Mouse (Mus musculus) myocyte (in vitro differentiated cells): ENCODE measurements at regions not wholly inside any gene's neighbourhood (a gene's known extent, or its start where the extent isn't known, plus 50 kb on each side); places are given as distances from the start of the nearest gene placed in this dataset.

Experiments
- H3K27me3 ChIP-seq: one replicate; pipeline ENCODE4 v1.6.1; 2011; ENCODE audit not compliant: control insufficient read depth, insufficient read depth, insufficient read length
- H3K36me3 ChIP-seq: one replicate; pipeline ENCODE4 v1.6.1; 2011; ENCODE audit not compliant: control insufficient read depth, insufficient read depth
- H3K4me2 ChIP-seq: one replicate; pipeline ENCODE4 v1.6.1; 2011; ENCODE audit warnings: low read depth, control low read depth
- H3K4me3 ChIP-seq: one replicate; pipeline ENCODE4 v1.5.1; 2011; ENCODE audit warnings: mild to moderate bottlenecking, control low read depth, moderate library complexity
- H3K79me2 ChIP-seq: one replicate; pipeline ENCODE4 v1.6.1; 2011; ENCODE audit not compliant: control insufficient read depth, insufficient read depth
- H3ac ChIP-seq: one replicate; pipeline ENCODE4 v1.6.1; 2011; ENCODE audit not compliant: control insufficient read depth, insufficient read length
- CEBPB ChIP-seq: IDR thresholded peaks from 2 replicates; pipeline ENCODE4 v1.6.1; 2011; ENCODE audit warnings: mild to moderate bottlenecking, moderate library complexity; ENCODE audit not compliant: poor library complexity, insufficient read depth, severe bottlenecking
- E2F4 ChIP-seq: IDR thresholded peaks from one replicate; pipeline ENCODE4 v1.6.1; 2011; ENCODE audit warnings: mild to moderate bottlenecking, control low read depth, moderate library complexity; ENCODE audit not compliant: insufficient read depth
- MAX ChIP-seq: IDR thresholded peaks from one replicate; pipeline ENCODE4 v1.6.1; 2011; ENCODE audit warnings: low read depth, mild to moderate bottlenecking, control low read depth
- MYOD1 ChIP-seq, 3 experiments: IDR thresholded peaks; one replicate each; pipeline ENCODE4 v1.6.1; 2011; ENCODE audit warnings: control low read depth in 2 of 3, low read depth in 2 of 3, mild to moderate bottlenecking in 2 of 3, moderate library complexity in 1 of 3; ENCODE audit not compliant: insufficient read length in 2 of 3, control insufficient read depth in 1 of 3
- MYOG ChIP-seq, 3 experiments: IDR thresholded peaks; one replicate each; pipeline ENCODE4 v1.6.1; 2011; ENCODE audit warnings: control low read depth in 2 of 3, low read depth in 2 of 3, mild to moderate bottlenecking in 2 of 3; ENCODE audit not compliant: insufficient read length in 2 of 3, control insufficient read depth in 1 of 3, insufficient read depth in 1 of 3
- POLR2A ChIP-seq: IDR thresholded peaks from one replicate; pipeline ENCODE4 v1.6.1; 2011; ENCODE audit warnings: low read depth, mild to moderate bottlenecking, control low read depth, moderate library complexity; ENCODE audit not compliant: insufficient read length
- POLR2AphosphoS2 ChIP-seq: IDR thresholded peaks from one replicate; pipeline ENCODE4 v1.6.1; 2011; ENCODE audit warnings: low read depth, control low read depth; ENCODE audit not compliant: insufficient read length
- REST ChIP-seq: IDR thresholded peaks from one replicate; pipeline ENCODE4 v1.6.1; 2011; ENCODE audit warnings: mild to moderate bottlenecking, control low read depth, moderate library complexity; ENCODE audit not compliant: insufficient read depth, insufficient read length
- SRF ChIP-seq: IDR thresholded peaks from one replicate; pipeline ENCODE4 v1.6.1; 2011; ENCODE audit warnings: low read depth; ENCODE audit not compliant: control insufficient read depth, insufficient read length
- TCF12 ChIP-seq: IDR thresholded peaks from one replicate; pipeline ENCODE4 v1.6.1; 2011; ENCODE audit warnings: mild to moderate bottlenecking, control low read depth; ENCODE audit not compliant: poor library complexity, insufficient read depth, severe bottlenecking
- USF1 ChIP-seq: IDR thresholded peaks from one replicate; pipeline ENCODE4 v1.6.1; 2011; ENCODE audit warnings: low read depth, mild to moderate bottlenecking, control low read depth, moderate library complexity

DNA sequence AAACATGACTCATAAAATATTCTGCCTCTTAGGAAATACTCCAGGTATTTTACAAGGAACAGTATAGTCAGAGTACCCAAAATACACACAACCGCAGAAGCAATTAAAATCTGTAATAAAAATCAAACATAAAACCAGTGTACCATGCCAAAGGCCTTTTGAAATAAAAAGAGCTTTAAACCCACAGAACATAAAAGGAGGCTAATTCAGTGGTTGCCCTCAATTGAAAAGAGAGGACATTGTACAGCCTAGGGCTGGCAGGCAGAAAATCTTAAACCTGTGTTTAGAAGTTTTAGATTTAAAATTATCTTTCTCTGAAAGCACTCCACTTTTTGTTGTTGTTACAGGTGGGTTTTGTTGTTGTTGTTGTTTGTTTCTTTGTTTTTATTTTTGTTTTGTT is 437.4 kb downstream of the Dnajb9 start:
- Histone ChIP-seq H3ac (no peak overlapping the region), H3K79me2 (no peaks in the 10 kb centered on the region), H3K36me3 (no peaks in the 10 kb centered on the region), H3K4me2 (no peak overlapping the region), H3K27me3 (no peaks in the 10 kb centered on the region), H3K4me3 (no peak overlapping the region)
- TF ChIP-seq SRF (no peak), USF1 (no peak), E2F4 (no peak), MYOD1 (IDR thresholded peaks at IDR 0.05; ENCODE audit: control insufficient read depth in 1 of 3, insufficient read length in 2 of 3, low read depth in 2 of 3) (no peak), CEBPB (no peak), REST (no peak), TCF12 (no peak), MAX (no peak)

GRCm38 (mm10) chr12:43762151-43762550 is 448.0 kb downstream of the Dnajb9 start:
- Histone ChIP-seq H3K4me3 (no peak overlapping the region), H3ac (no peak overlapping the region), H3K36me3 (no peaks in the 10 kb centered on the region), H3K27me3 (no peaks in the 10 kb centered on the region), H3K4me2 (no peak overlapping the region), H3K79me2 (no peaks in the 10 kb centered on the region)
- TF ChIP-seq MAX = no peak
- TF ChIP-seq MYOG (IDR thresholded peaks at IDR 0.05; ENCODE audit: control insufficient read depth in 1 of 3, insufficient read depth in 1 of 3, insufficient read length in 2 of 3, low read depth in 2 of 3) = no peak
- no peak for TF ChIP-seq REST
- no peak for TF ChIP-seq MYOD1 (IDR thresholded peaks at IDR 0.05; ENCODE audit: control insufficient read depth in 1 of 3, insufficient read length in 2 of 3, low read depth in 2 of 3)
- TF ChIP-seq TCF12 = no peak
- no peak for TF ChIP-seq E2F4
- no peak for TF ChIP-seq POLR2AphosphoS2
- no peak for TF ChIP-seq USF1
- TF ChIP-seq POLR2A = no peak
- TF ChIP-seq CEBPB = no peak
